Mouse (Mus musculus) hindbrain, postnatal 0 days (tissue): ENCODE data around the gene Olfr10. TPM values are rescaled to one million over a fixed set of nuclear protein-coding genes. Genes with fewer than 3 reads are reported as not detected.
A peak's percentile ranks its signal among the peaks of the same experiment; 100 is the strongest.

Experiments
- ATAC-seq: fragments of 200-750 bp; cut with Nextera tagmentation; 2 replicates; pipeline ENCODE4 v1.8.0; 2017; ENCODE audit warnings: mild to moderate bottlenecking, moderate TSS enrichment, moderate library complexity
- DNase-seq: peaks from one replicate; pipeline ENCODE4 v3.0.0-alpha.2; 2015; ENCODE audit warnings: low spot score
- H3K27ac ChIP-seq: fragments of 300-500 bp; sonication (generic); 2 replicates; pipeline ENCODE4 v1.5.1; 2014; ENCODE audit warnings: mild to moderate bottlenecking
- H3K27me3 ChIP-seq: fragments of 300-500 bp; sonication (generic); 2 replicates; pipeline ENCODE4 v1.6.1; 2014; ENCODE audit warnings: low read length, mixed read lengths; ENCODE audit not compliant: insufficient read depth
- H3K36me3 ChIP-seq: fragments of 300-500 bp; sonication (generic); 2 replicates; pipeline ENCODE4 v1.6.1; 2014; ENCODE audit warnings: low read length, mixed read lengths; ENCODE audit not compliant: insufficient read depth
- H3K4me1 ChIP-seq: fragments of 300-500 bp; sonication (generic); 2 replicates; pipeline ENCODE4 v1.6.1; 2014; ENCODE audit warnings: antibody characterized with exemption, low read length, mixed read lengths; ENCODE audit not compliant: insufficient read depth
- H3K4me2 ChIP-seq: fragments of 300-500 bp; sonication (generic); 2 replicates; pipeline ENCODE4 v1.6.1; 2014; ENCODE audit warnings: low read depth, mild to moderate bottlenecking, low read length, moderate library complexity, mixed read lengths
- H3K4me3 ChIP-seq: fragments of 300-500 bp; sonication (generic); 2 replicates; pipeline ENCODE4 v1.5.1; 2014; ENCODE audit warnings: low read length
- H3K9ac ChIP-seq: fragments of 300-500 bp; sonication (generic); replicated peaks from 2 replicates; pipeline ENCODE4 v1.6.1; 2014; ENCODE audit warnings: mild to moderate bottlenecking, low read length, moderate library complexity, mixed read lengths
- H3K9me3 ChIP-seq: fragments of 300-500 bp; sonication (generic); 2 replicates; pipeline ENCODE4 v1.6.1; 2016; ENCODE audit warnings: low read length, mixed read lengths
- CTCF ChIP-seq: IDR thresholded peaks from 2 replicates; pipeline ENCODE4 v1.5.1; 2016; ENCODE audit warnings: antibody characterized with exemption, control low read depth, low read depth
- WGBS: fragments of 180-500 bp; shearing (Covaris S2); extraction: QIAGEN DNeasy Blood & Tissue Kit; methylation state at CpG from one replicate; pipeline ENCODE4 v1.1.7; 2014; 5-methylcytosine and 5-hydroxymethylcytosine counted together
- polyA plus RNA-seq: library from polyadenylated mRNA; unstranded; fragments of >200 nt; fragmentation: Nextera tagmentation; extraction: Ambion mirVana; gene quantifications from 2 replicates; pipeline ENCODE4 v1.2.1, GENCODE M21; 2015
- total RNA-seq: library from RNA; depleted of rRNA; stranded (reverse); fragments of >200 nt; gene quantifications from 2 replicates; pipeline ENCODE4 v1.2.3, GENCODE M21; 2014

The Olfr10 gene
- total and polyA plus RNA-seq, 2 experiments from 2014 or later: not detected

- Histone ChIP-seq H3K27me3 (no peaks in the 10 kb centered on the region), H3K4me3 (no peak overlapping the region), H3K4me2 (no peak overlapping the region), H3K36me3 (peaks cover 13% of the 10 kb centered on the region; the same call in 1 of the 2 replicates), H3K9me3 (no peaks in the 10 kb centered on the region), H3K27ac (no peak overlapping the region), H3K9ac (no peak overlapping the region), H3K4me1 (no peaks in the 10 kb centered on the region)
- DNase-seq (no peak), ATAC-seq (no peak)
- no peak for TF ChIP-seq CTCF
- 91% methylated on average over 7 of the region's 7 CpGs for WGBS
Measured at GRCm38 (mm10) chr11:49264081-49264480, 40.5 kb upstream of the Olfr10 start.

GRCm38 (mm10) chr11:49264622-49265021 is 39.9 kb upstream of the Olfr10 start:
- ATAC-seq: no peak
- Histone ChIP-seq H3K4me3 (no peak overlapping the region), H3K36me3 (peaks cover 13% of the 10 kb centered on the region; the same call in 1 of the 2 replicates), H3K9ac (no peak overlapping the region), H3K27me3 (no peaks in the 10 kb centered on the region), H3K4me1 (no peaks in the 10 kb centered on the region), H3K27ac (no peak overlapping the region), H3K4me2 (no peak overlapping the region), H3K9me3 (no peaks in the 10 kb centered on the region)
- TF ChIP-seq CTCF: no peak
- no peak for DNase-seq
- WGBS: 85% methylated on average over 11 of the region's 11 CpGs

- Histone ChIP-seq H3K9me3 (no peaks in the 10 kb centered on the region), H3K36me3 (peaks cover 13% of the 10 kb centered on the region; the same call in 1 of the 2 replicates), H3K4me2 (no peak overlapping the region), H3K4me1 (no peaks in the 10 kb centered on the region), H3K27ac (no peak overlapping the region), H3K9ac (no peak overlapping the region), H3K27me3 (no peaks in the 10 kb centered on the region), H3K4me3 (no peak overlapping the region)
- no peak for ATAC-seq
- DNase-seq: no peak
- 79% methylated on average over 8 of the region's 8 CpGs for WGBS
- no peak for TF ChIP-seq CTCF
Measured at GRCm38 (mm10) chr11:49265101-49265500, 39.4 kb upstream of the Olfr10 start.

GRCm38 (mm10) chr11:49266671-49267070 is 37.9 kb upstream of the Olfr10 start:
- H3K4me2 ChIP-seq: no peak overlapping the region
- TF ChIP-seq CTCF: no peak
- WGBS: 87% methylated on average over 6 of the region's 6 CpGs
- no peaks in the 10 kb centered on the region for H3K4me1 ChIP-seq
- peaks cover 3% of the 10 kb centered on the region; the same call in 1 of the 2 replicates for H3K36me3 ChIP-seq
- no peak overlapping the region for H3K4me3 ChIP-seq
- no peak overlapping the region for H3K27ac ChIP-seq
- ATAC-seq: no peak
- no peaks in the 10 kb centered on the region for H3K27me3 ChIP-seq
- DNase-seq: no peak
- no peak overlapping the region for H3K9ac ChIP-seq
- H3K9me3 ChIP-seq: no peaks in the 10 kb centered on the region

- H3K4me3 ChIP-seq: no peak overlapping the region
- ATAC-seq: no peak
- H3K36me3 ChIP-seq: no peaks in the 10 kb centered on the region
- H3K9ac ChIP-seq: no peak overlapping the region
- no peak for TF ChIP-seq CTCF
- H3K4me2 ChIP-seq: no peak overlapping the region
- H3K4me1 ChIP-seq: no peaks in the 10 kb centered on the region
- 76% methylated on average over 10 of the region's 10 CpGs for WGBS
- no peaks in the 10 kb centered on the region for H3K9me3 ChIP-seq
- H3K27ac ChIP-seq: no peak overlapping the region
- H3K27me3 ChIP-seq: no peaks in the 10 kb centered on the region
- no peak for DNase-seq
Measured at GRCm38 (mm10) chr11:49267316-49267715, 37.2 kb upstream of the Olfr10 start.

- WGBS: 70% methylated on average over 15 of the region's 15 CpGs
- Histone ChIP-seq H3K9me3 (no peaks in the 10 kb centered on the region), H3K27ac (no peak overlapping the region), H3K36me3 (no peaks in the 10 kb centered on the region), H3K9ac (no peak overlapping the region), H3K4me3 (no peak overlapping the region), H3K4me2 (no peak overlapping the region), H3K4me1 (no peaks in the 10 kb centered on the region), H3K27me3 (no peaks in the 10 kb centered on the region)
- ATAC-seq (no peak), DNase-seq (peak; percentile 18)
- TF ChIP-seq CTCF: no peak
Measured at GRCm38 (mm10) chr11:49267970-49268579, 36.5 kb upstream of the Olfr10 start.

- ATAC-seq (no peak), DNase-seq (no peak)
- Histone ChIP-seq H3K4me1 (no peaks in the 10 kb centered on the region), H3K27ac (no peak overlapping the region), H3K9me3 (no peaks in the 10 kb centered on the region), H3K27me3 (no peaks in the 10 kb centered on the region), H3K4me2 (no peak overlapping the region), H3K4me3 (no peak overlapping the region), H3K36me3 (no peaks in the 10 kb centered on the region), H3K9ac (no peak overlapping the region)
- WGBS: 95% methylated on average over 9 of the region's 9 CpGs
- no peak for TF ChIP-seq CTCF
Measured at GRCm38 (mm10) chr11:49269761-49270160, 34.8 kb upstream of the Olfr10 start.
